In genomic region chr3:37401729-37402610, GRCm38 (mm10) we compare ENCODE assay signal across 11 mouse cellular contexts. TPM values are rescaled to one million over a fixed set of nuclear protein-coding genes. Genes with fewer than 3 reads are reported as not detected.
DNase-seq lines count a peak whose midpoint lies in the region; ATAC-seq and TF ChIP-seq lines count a peak whose summit lies in the region.
"Had no signal": no experiment of that assay in that cellular context is flagged by ENCODE, and none has a peak within 500 bp of the region (broad histone marks: within the 10 kb centered on the region; RNA-seq: fewer than 3 reads in every experiment).

No protein-coding gene starts in this region.

- WGBS in intestine, embryonic 15.5 days: 75% methylated on average over 11 of the region's 11 CpGs
- WGBS in intestine, postnatal 0 days: 71% methylated on average over 11 of the region's 11 CpGs
- 41% methylated on average over 11 of the region's 11 CpGs for WGBS in embryonic facial prominence, embryonic 14.5 days
- 89% methylated on average over 11 of the region's 11 CpGs for WGBS in midbrain, embryonic 13.5 days

- H3K27me3 ChIP-seq in intestine, embryonic 15.5 days (replicated peaks): no peaks in the 10 kb centered on the region
- H3K27me3 ChIP-seq in intestine, postnatal 0 days (replicated peaks; ENCODE audit: control insufficient read depth, insufficient read depth, low read length): no peaks in the 10 kb centered on the region
- no peaks in the 10 kb centered on the region for H3K27me3 ChIP-seq in embryonic facial prominence, embryonic 14.5 days (replicated peaks; ENCODE audit: control insufficient read depth, insufficient read depth, low read length)
- H3K27me3 ChIP-seq in midbrain, embryonic 13.5 days: no peaks in the 10 kb centered on the region
- H3K27me3 ChIP-seq: liver, embryonic 12.5 days; neural tube, embryonic 13.5 days had no signal

- H3K9me3 ChIP-seq in intestine, embryonic 15.5 days: no peaks in the 10 kb centered on the region
- no peaks in the 10 kb centered on the region for H3K9me3 ChIP-seq in intestine, postnatal 0 days (ENCODE audit: control insufficient read depth)
- no peaks in the 10 kb centered on the region for H3K9me3 ChIP-seq in embryonic facial prominence, embryonic 14.5 days (ENCODE audit: control insufficient read depth, low read length)
- no peaks in the 10 kb centered on the region for H3K9me3 ChIP-seq in midbrain, embryonic 13.5 days
- H3K9me3 ChIP-seq: liver, embryonic 12.5 days; neural tube, embryonic 13.5 days had no signal

- ATAC-seq in intestine, embryonic 15.5 days: no peak
- no peak for ATAC-seq in intestine, postnatal 0 days
- peak; percentile 90 for ATAC-seq in embryonic facial prominence, embryonic 14.5 days (ENCODE audit: low read depth)
- no peak for ATAC-seq in midbrain, embryonic 13.5 days
- ATAC-seq: CD4-positive, CD25-positive, alpha-beta regulatory T cell, adult 4 months; liver, embryonic 12.5 days had no signal

- no peaks in the 10 kb centered on the region for H3K36me3 ChIP-seq in intestine, embryonic 15.5 days
- H3K36me3 ChIP-seq in intestine, postnatal 0 days (ENCODE audit: control insufficient read depth, insufficient read depth): no peaks in the 10 kb centered on the region
- no peaks in the 10 kb centered on the region for H3K36me3 ChIP-seq in embryonic facial prominence, embryonic 14.5 days (ENCODE audit: control insufficient read depth, insufficient read depth, low read length)
- no peaks in the 10 kb centered on the region for H3K36me3 ChIP-seq in midbrain, embryonic 13.5 days
- H3K36me3 ChIP-seq: liver, embryonic 12.5 days; neural tube, embryonic 13.5 days had no signal

- H3K4me1 ChIP-seq in intestine, embryonic 15.5 days (replicated peaks): no peaks in the 10 kb centered on the region
- H3K4me1 ChIP-seq in intestine, postnatal 0 days (replicated peaks; ENCODE audit: control insufficient read depth, insufficient read depth, low read length): no peaks in the 10 kb centered on the region
- H3K4me1 ChIP-seq in embryonic facial prominence, embryonic 14.5 days (ENCODE audit: control insufficient read depth, insufficient read depth, low read length): peaks cover 24% of the 10 kb centered on the region
- no peaks in the 10 kb centered on the region for H3K4me1 ChIP-seq in midbrain, embryonic 13.5 days (replicated peaks)
- H3K4me1 ChIP-seq: liver, embryonic 12.5 days; neural tube, embryonic 13.5 days had no signal

- H3K4me2 ChIP-seq in intestine, embryonic 15.5 days (replicated peaks): no peak overlapping the region
- H3K4me2 ChIP-seq in intestine, postnatal 0 days (replicated peaks; ENCODE audit: low read depth): no peak overlapping the region
- H3K4me2 ChIP-seq in embryonic facial prominence, embryonic 14.5 days (ENCODE audit: low read depth, low read length): peak overlapping the region; percentile 18; the same call in 1 of the 2 replicates
- no peak overlapping the region for H3K4me2 ChIP-seq in midbrain, embryonic 13.5 days (replicated peaks)
- H3K4me2 ChIP-seq: liver, embryonic 12.5 days; neural tube, embryonic 13.5 days had no signal

- TF ChIP-seq CTCF in intestine, postnatal 0 days (IDR thresholded peaks at IDR 0.05; ENCODE audit: low read depth): no peak

- no peak overlapping the region; the same call in 1 of the 2 replicates for H3K9ac ChIP-seq in intestine, embryonic 15.5 days
- H3K9ac ChIP-seq in intestine, postnatal 0 days (ENCODE audit: low read depth, low read length): no peak overlapping the region
- no peak overlapping the region for H3K9ac ChIP-seq in embryonic facial prominence, embryonic 14.5 days (ENCODE audit: low read depth, low read length)
- H3K9ac ChIP-seq in midbrain, embryonic 13.5 days (replicated peaks): no peak overlapping the region
- H3K9ac ChIP-seq: liver, embryonic 12.5 days; neural tube, embryonic 13.5 days had no signal

- DNase-seq in embryonic facial prominence, embryonic 14.5 days (ENCODE audit: low spot score): peak; percentile 90
- peak; percentile 36 for DNase-seq in kidney, adult 18-20 months
- peak; percentile 28 for DNase-seq in lung, postnatal 36 days
- no peak for DNase-seq in spleen, adult 18-20 months
- no peak for DNase-seq in thymus, postnatal 36 days

- H3K27ac ChIP-seq in intestine, embryonic 15.5 days: 0 out of 2 replicates have a peak overlapping the region, but pooled peaks have one; percentile 13
- no peak overlapping the region for H3K27ac ChIP-seq in intestine, postnatal 0 days (ENCODE audit: low read depth, low read length)
- peak overlapping the region; percentile 94 for H3K27ac ChIP-seq in embryonic facial prominence, embryonic 14.5 days (replicated peaks; ENCODE audit: low read depth, low read length)
- no peak overlapping the region for H3K27ac ChIP-seq in midbrain, embryonic 13.5 days
- H3K27ac ChIP-seq: liver, embryonic 12.5 days; neural tube, embryonic 13.5 days had no signal

- H3K4me3 ChIP-seq in intestine, embryonic 15.5 days (replicated peaks): no peak overlapping the region
- H3K4me3 ChIP-seq in intestine, postnatal 0 days (ENCODE audit: low read depth, low read length): no peak overlapping the region
- no peak overlapping the region for H3K4me3 ChIP-seq in embryonic facial prominence, embryonic 14.5 days (ENCODE audit: low read depth, low read length)
- no peak overlapping the region for H3K4me3 ChIP-seq in midbrain, embryonic 13.5 days (replicated peaks)
- H3K4me3 ChIP-seq: liver, embryonic 12.5 days; neural tube, embryonic 13.5 days had no signal

RNA-seq across cellular contexts. Expression of gene Spata5, which starts 17.7 kb away (rescaled TPM):
- polyA plus RNA-seq in intestine, embryonic 15.5 days (2015; fragmentation: Nextera tagmentation; extraction: Ambion mirVana): 31.1 and 34.5 TPM in 2 replicates
- polyA plus RNA-seq in intestine, postnatal 0 days (2015; fragmentation: Nextera tagmentation; extraction: Ambion mirVana): 13.1 and 15.9 TPM in 2 replicates
- polyA plus RNA-seq in embryonic facial prominence, embryonic 14.5 days (2014; fragmentation: Nextera tagmentation; extraction: Ambion mirVana): 29.0 and 32.9 TPM in 2 replicates
- 31.2 and 33.5 TPM in 2 replicates for polyA plus RNA-seq in midbrain, embryonic 13.5 days (2015; fragmentation: Nextera tagmentation; extraction: Ambion mirVana)

RNA-seq across cellular contexts. Expression of gene Nudt6, which starts 18.0 kb away (rescaled TPM):
- 8.1 and 8.5 TPM in 2 replicates for polyA plus RNA-seq in intestine, embryonic 15.5 days (2015; fragmentation: Nextera tagmentation; extraction: Ambion mirVana)
- 6.2 and 7.5 TPM in 2 replicates for polyA plus RNA-seq in intestine, postnatal 0 days (2015; fragmentation: Nextera tagmentation; extraction: Ambion mirVana)
- 4.7 and 6.7 TPM in 2 replicates for polyA plus RNA-seq in embryonic facial prominence, embryonic 14.5 days (2014; fragmentation: Nextera tagmentation; extraction: Ambion mirVana)
- 4.4 and 6.0 TPM in 2 replicates for polyA plus RNA-seq in midbrain, embryonic 13.5 days (2015; fragmentation: Nextera tagmentation; extraction: Ambion mirVana)

RNA-seq across cellular contexts. Expression of gene Fgf2, which starts 53.8 kb away (rescaled TPM):
- 1.7 and 2.5 TPM in 2 replicates for polyA plus RNA-seq in intestine, embryonic 15.5 days (2015; fragmentation: Nextera tagmentation; extraction: Ambion mirVana)
- 1.0 and 1.1 TPM in 2 replicates for polyA plus RNA-seq in intestine, postnatal 0 days (2015; fragmentation: Nextera tagmentation; extraction: Ambion mirVana)
- polyA plus RNA-seq in embryonic facial prominence, embryonic 14.5 days (2014; fragmentation: Nextera tagmentation; extraction: Ambion mirVana): 5.5 and 6.0 TPM in 2 replicates
- polyA plus RNA-seq in midbrain, embryonic 13.5 days (2015; fragmentation: Nextera tagmentation; extraction: Ambion mirVana): 0.35 TPM in 2 replicates

Comparison
In these comparisons a context has a peak if more than half of its experiments do, and no peak if none do; other contexts are left out.
1. H3K27ac ChIP-seq: peak in intestine, embryonic 15.5 days (single experiment) and embryonic facial prominence, embryonic 14.5 days (single experiment); none in intestine, postnatal 0 days (single experiment) and midbrain, embryonic 13.5 days (single experiment).
2. DNase-seq: peak in embryonic facial prominence, embryonic 14.5 days (single experiment), kidney, adult 18-20 months (single experiment) and lung, postnatal 36 days (single experiment); none in spleen, adult 18-20 months (0 of 2) and thymus, postnatal 36 days (0 of 2).